Mouse (Mus musculus): ENCODE results near the gene Medag. TPM values are rescaled to one million over a fixed set of nuclear protein-coding genes. Genes with fewer than 3 reads are reported as not detected.

The Medag gene
- total RNA-seq, 2 experiments from 2014 or later: 0.07 TPM; not detected in 1

- ATAC-seq (replicated peaks; ENCODE audit: poor library complexity): peak; percentile 49
These were observed 29.6 kb upstream of the Medag start for GRCm38 (mm10) chr5:149381948-149382347.

GRCm38 (mm10) chr5:149382601-149383000, 28.9 kb upstream of the Medag start:
- no peak for ATAC-seq (replicated peaks; ENCODE audit: poor library complexity)

- ATAC-seq (replicated peaks; ENCODE audit: poor library complexity): no peak
These were observed 26.2 kb upstream of the Medag start for GRCm38 (mm10) chr5:149385228-149385961.

- no peak for ATAC-seq (replicated peaks; ENCODE audit: poor library complexity)
These were observed 25.2 kb upstream of the Medag start for GRCm38 (mm10) chr5:149386294-149386850.

- ATAC-seq (replicated peaks; ENCODE audit: poor library complexity): no peak
These were observed 22.6 kb upstream of the Medag start for GRCm38 (mm10) chr5:149388947-149389346.

- no peak for ATAC-seq (replicated peaks; ENCODE audit: poor library complexity)
These were observed 21.9 kb upstream of the Medag start for GRCm38 (mm10) chr5:149389548-149390211.

- peak; percentile 70 for ATAC-seq (replicated peaks; ENCODE audit: poor library complexity)
These were observed 19.8 kb upstream of the Medag start for GRCm38 (mm10) chr5:149391574-149392375.

GRCm38 (mm10) chr5:149392420-149392988, 19.0 kb upstream of the Medag start:
- ATAC-seq (replicated peaks; ENCODE audit: poor library complexity): no peak

- ATAC-seq (replicated peaks; ENCODE audit: poor library complexity): no peak
These were observed 10.0 kb upstream of the Medag start for GRCm38 (mm10) chr5:149401446-149401975.

GRCm38 (mm10) chr5:149402029-149402428, 9.5 kb upstream of the Medag start:
- no peak for ATAC-seq (replicated peaks; ENCODE audit: poor library complexity)

- no peak for ATAC-seq (replicated peaks; ENCODE audit: poor library complexity)
These were observed 8.2 kb upstream of the Medag start for GRCm38 (mm10) chr5:149403386-149403785.

GRCm38 (mm10) chr5:149404710-149405109, 6.8 kb upstream of the Medag start:
- no peak for ATAC-seq (replicated peaks; ENCODE audit: poor library complexity)

- no peak for ATAC-seq (replicated peaks; ENCODE audit: poor library complexity)
These were observed 4.7 kb upstream of the Medag start for GRCm38 (mm10) chr5:149406791-149407276.

GRCm38 (mm10) chr5:149409502-149409901, 2.0 kb upstream of the Medag start:
- peak; percentile 27; the same call in 1 of the 2 replicates for ATAC-seq (replicated peaks; ENCODE audit: poor library complexity)

GRCm38 (mm10) chr5:149412194-149412575, 636 bp downstream of the Medag start:
- ATAC-seq (replicated peaks; ENCODE audit: poor library complexity): no peak

GRCm38 (mm10) chr5:149412671-149413070, 1.1 kb downstream of the Medag start:
- ATAC-seq (replicated peaks; ENCODE audit: poor library complexity): no peak

- ATAC-seq (replicated peaks; ENCODE audit: poor library complexity): peak; percentile 61
These were observed 3.0 kb downstream of the Medag start for GRCm38 (mm10) chr5:149414369-149415167.

- peak; percentile 73 for ATAC-seq (replicated peaks; ENCODE audit: poor library complexity)
These were observed 5.8 kb downstream of the Medag start for GRCm38 (mm10) chr5:149417381-149417780.

- no peak for ATAC-seq (replicated peaks; ENCODE audit: poor library complexity)
These were observed 15.0 kb downstream of the Medag start for GRCm38 (mm10) chr5:149426525-149426924.
